26 mouse cellular contexts compared by ENCODE assay signal in the genomic region with DNA sequence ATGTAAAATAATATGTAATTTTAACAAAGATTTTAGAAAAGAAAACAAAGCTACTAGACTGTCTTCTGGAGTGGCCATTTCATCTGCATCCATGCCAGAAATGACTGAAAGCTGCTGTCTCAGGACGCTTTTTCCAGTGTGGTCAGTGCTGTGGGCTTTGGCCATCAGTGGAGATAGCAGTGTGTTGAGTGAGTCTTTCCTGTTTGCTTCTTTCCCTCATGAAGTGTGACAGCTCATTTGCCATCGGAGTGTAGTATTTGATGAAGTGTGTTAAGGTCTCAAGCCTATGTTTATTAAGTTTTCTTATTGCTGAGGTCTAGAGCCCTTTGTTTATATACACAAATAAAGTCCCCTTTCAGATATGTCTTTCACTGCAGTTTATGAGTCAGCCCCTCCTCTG.
"Had no signal": no experiment of that assay in that cellular context is flagged by ENCODE, and none has a peak within 500 bp of the region (broad histone marks: within the 10 kb centered on the region; RNA-seq: fewer than 3 reads in every experiment).

No protein-coding gene starts in this region.

- H3K9me3 ChIP-seq: heart, embryonic 10.5 days; heart, embryonic 12.5 days; hindbrain, embryonic 10.5 days; hindbrain, embryonic 12.5 days; intestine, embryonic 15.5 days; kidney, embryonic 15.5 days; limb, embryonic 13.5 days had no signal

- ATAC-seq: forebrain, postnatal 0 days; hindbrain, embryonic 16.5 days; inflammation-experienced regulatory T-cells, adult 6 months; intestine, embryonic 15.5 days; intestine, postnatal 0 days had no signal

- H3K4me1 ChIP-seq: hindbrain, embryonic 10.5 days; intestine, embryonic 15.5 days; kidney, embryonic 15.5 days had no signal

- DNase-seq: forebrain, postnatal 0 days; gastrocnemius, postnatal 14 days; gastrocnemius, postnatal 36 days; heart, adult 11 months; heart, adult 2 months; heart, postnatal 10 days; heart, postnatal 4 days; kidney, adult 18-20 months; kidney, adult 8-10 months; kidney, postnatal 14 days; kidney, postnatal 36 days; layer of hippocampus, adult 9-11 months; layer of hippocampus, postnatal 36 days; left cerebral cortex, postnatal 4 days had no signal

- H3K4me3 ChIP-seq: heart, adult 2 months; heart, embryonic 10.5 days; heart, embryonic 12.5 days; hindbrain, embryonic 10.5 days; hindbrain, embryonic 12.5 days; intestine, embryonic 15.5 days; kidney, embryonic 15.5 days; limb, embryonic 13.5 days had no signal

- H3K27ac ChIP-seq: heart, adult 2 months; heart, embryonic 10.5 days; hindbrain, embryonic 10.5 days; hindbrain, embryonic 12.5 days; hindbrain, embryonic 14.5 days; intestine, embryonic 15.5 days; kidney, embryonic 15.5 days; kidney, postnatal 0 days; limb, embryonic 13.5 days had no signal

- H3K27me3 ChIP-seq: heart, embryonic 12.5 days; hindbrain, embryonic 12.5 days; intestine, embryonic 15.5 days; kidney, embryonic 15.5 days; limb, embryonic 13.5 days had no signal

- H3K36me3 ChIP-seq: hindbrain, embryonic 10.5 days; hindbrain, embryonic 12.5 days; intestine, embryonic 15.5 days; kidney, embryonic 15.5 days; limb, embryonic 13.5 days had no signal

- H3K4me2 ChIP-seq: heart, embryonic 12.5 days; hindbrain, embryonic 12.5 days; hindbrain, embryonic 14.5 days; intestine, embryonic 15.5 days; kidney, embryonic 15.5 days; limb, embryonic 13.5 days had no signal

- H3K9ac ChIP-seq: forebrain, postnatal 0 days; heart, embryonic 12.5 days; hindbrain, embryonic 12.5 days; hindbrain, embryonic 14.5 days; intestine, embryonic 15.5 days; kidney, embryonic 15.5 days; limb, embryonic 13.5 days had no signal
